Mouse (Mus musculus): ENCODE results near the gene Arf3. TPM values are rescaled to one million over a fixed set of nuclear protein-coding genes. Genes with fewer than 3 reads are reported as not detected.

The Arf3 gene
- total RNA-seq, 2 experiments from 2014 or later, result 792 to 841 TPM

GRCm38 (mm10) chr15:98790761-98791160, 27.7 kb upstream of the Arf3 start:
- no peak for DNase-seq

GRCm38 (mm10) chr15:98789661-98790535, 26.9 kb upstream of the Arf3 start, which contains the start of gene Wnt1:
Gene Wnt1, plus strand, starts transcription at chr15:98789857.
- no peak for DNase-seq

- DNase-seq, result no peak
Measured at GRCm38 (mm10) chr15:98788972-98789660, 26.1 kb upstream of the Arf3 start.

GRCm38 (mm10) chr15:98787930-98788329, 24.9 kb upstream of the Arf3 start:
- DNase-seq, result no peak

- DNase-seq, result no peak
Measured at GRCm38 (mm10) chr15:98785744-98786143, 22.7 kb upstream of the Arf3 start.

- no peak for DNase-seq
Measured at GRCm38 (mm10) chr15:98781166-98781565, 18.2 kb upstream of the Arf3 start.

- no peak for DNase-seq
Measured at GRCm38 (mm10) chr15:98780573-98780972, 17.6 kb upstream of the Arf3 start.

GRCm38 (mm10) chr15:98780075-98780474, 17.1 kb upstream of the Arf3 start:
- no peak for DNase-seq

GRCm38 (mm10) chr15:98778806-98779205, 15.8 kb upstream of the Arf3 start:
- no peak for DNase-seq

GRCm38 (mm10) chr15:98778191-98778770, 15.3 kb upstream of the Arf3 start:
- DNase-seq, result no peak

GRCm38 (mm10) chr15:98777762-98778161, 14.7 kb upstream of the Arf3 start, which contains the start of gene Wnt10b:
Gene Wnt10b, minus strand, starts transcription at chr15:98778150.
- no peak for DNase-seq

GRCm38 (mm10) chr15:98777005-98777616, 14.1 kb upstream of the Arf3 start:
- DNase-seq, result no peak

GRCm38 (mm10) chr15:98776280-98777004, 13.4 kb upstream of the Arf3 start:
- no peak for DNase-seq

GRCm38 (mm10) chr15:98775533-98775932, 12.5 kb upstream of the Arf3 start:
- DNase-seq, result no peak

- DNase-seq, result no peak
Measured at GRCm38 (mm10) chr15:98774096-98774495, 11.1 kb upstream of the Arf3 start.

GRCm38 (mm10) chr15:98772511-98773211, 9.6 kb upstream of the Arf3 start:
- DNase-seq, result no peak

GRCm38 (mm10) chr15:98771813-98772425, 8.9 kb upstream of the Arf3 start:
- DNase-seq, result no peak

GRCm38 (mm10) chr15:98768259-98768658, 5.2 kb upstream of the Arf3 start:
- no peak for DNase-seq

GRCm38 (mm10) chr15:98765929-98766328, 2.9 kb upstream of the Arf3 start:
- no peak for DNase-seq

- DNase-seq, result peak; percentile 75
Measured at GRCm38 (mm10) chr15:98762201-98762621, 803 bp downstream of the Arf3 start.

GRCm38 (mm10) chr15:98754125-98754524, 8.9 kb downstream of the Arf3 start:
- no peak for DNase-seq
